Mouse (Mus musculus): ENCODE measurements around the gene Mapkbp1. TPM values are rescaled to one million over a fixed set of nuclear protein-coding genes. Genes with fewer than 3 reads are reported as not detected.
A peak's percentile ranks its signal among the peaks of the same experiment; 100 is the strongest.

The Mapkbp1 gene
- total and polyA plus RNA-seq, 2 experiments from 2014 or later: 1.1 to 18.7 TPM

DNA sequence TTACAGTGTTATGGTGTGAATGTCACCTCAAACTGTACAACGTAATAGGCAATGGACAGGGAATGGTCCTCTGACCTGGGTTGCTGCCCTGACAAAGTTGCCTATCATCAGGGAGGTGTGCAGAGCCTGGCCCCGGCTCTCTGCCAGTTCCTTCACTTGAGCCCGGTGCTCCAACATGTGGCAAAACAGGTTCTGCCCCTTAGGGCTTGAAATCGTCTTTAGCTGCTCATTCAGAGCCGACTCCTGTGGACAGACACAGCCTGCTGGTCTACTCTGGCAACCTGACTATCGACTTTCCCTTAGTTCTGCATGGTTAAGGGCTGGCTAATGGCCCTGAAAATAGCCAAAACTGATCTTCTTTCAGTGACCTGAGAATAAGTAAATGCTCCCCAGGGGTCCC lies 87.7 kb downstream of the Mapkbp1 start:
- ATAC-seq (ENCODE audit: insufficient read depth, low read depth) (no peak), DNase-seq (ENCODE audit: low spot score) (no peak)
- Histone ChIP-seq H3K4me1 (ENCODE audit: control insufficient read depth, insufficient read depth) (peaks cover 15% of the 10 kb centered on the region), H3K4me3 (ENCODE audit: low read depth, low read length) (no peak overlapping the region), H3K9me3 (replicated peaks; ENCODE audit: control insufficient read depth, low read length) (no peaks in the 10 kb centered on the region), H3K9ac (replicated peaks; ENCODE audit: low read depth, low read length) (no peak overlapping the region), H3K36me3 (replicated peaks; ENCODE audit: control insufficient read depth, insufficient read depth, low read length) (no peaks in the 10 kb centered on the region), H3K27ac (ENCODE audit: low read depth) (no peak overlapping the region), H3K4me2 (ENCODE audit: low read depth, low read length) (no peak overlapping the region), H3K27me3 (ENCODE audit: control insufficient read depth, insufficient read depth, low read length) (peaks cover 3% of the 10 kb centered on the region; the same call in 1 of the 2 replicates)
- 66% methylated on average over 6 of the region's 6 CpGs for WGBS
- TF ChIP-seq CTCF (IDR thresholded peaks at IDR 0.05; ENCODE audit: low read depth) (no peak), EP300 (IDR thresholded peaks at IDR 0.05; ENCODE audit: low read depth) (no peak)

DNA sequence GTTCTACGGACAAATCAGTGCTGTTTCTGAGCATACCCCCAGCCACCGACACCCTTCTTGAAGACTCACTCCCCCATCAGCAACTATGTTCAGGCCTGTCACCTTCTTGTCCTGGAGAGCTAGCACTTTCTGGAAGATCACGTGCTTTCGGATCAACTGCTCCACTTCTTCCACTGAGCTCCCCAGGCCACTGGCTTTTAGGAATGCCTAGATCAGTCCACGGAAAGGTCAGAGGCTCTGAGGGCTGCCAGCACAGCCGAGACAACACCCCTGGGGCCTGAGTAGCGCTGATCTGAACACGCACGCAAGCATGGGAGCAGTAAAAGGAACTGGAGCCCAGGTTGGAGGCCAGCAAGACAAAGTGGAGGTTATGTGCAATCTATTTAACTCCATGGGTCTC lies 88.2 kb downstream of the Mapkbp1 start:
- Histone ChIP-seq H3K27ac (ENCODE audit: low read depth) (no peak overlapping the region), H3K4me1 (ENCODE audit: control insufficient read depth, insufficient read depth) (peaks cover 10% of the 10 kb centered on the region), H3K27me3 (ENCODE audit: control insufficient read depth, insufficient read depth, low read length) (peaks cover 3% of the 10 kb centered on the region; the same call in 1 of the 2 replicates), H3K4me2 (ENCODE audit: low read depth, low read length) (no peak overlapping the region), H3K36me3 (replicated peaks; ENCODE audit: control insufficient read depth, insufficient read depth, low read length) (no peaks in the 10 kb centered on the region), H3K4me3 (ENCODE audit: low read depth, low read length) (no peak overlapping the region), H3K9me3 (replicated peaks; ENCODE audit: control insufficient read depth, low read length) (no peaks in the 10 kb centered on the region), H3K9ac (replicated peaks; ENCODE audit: low read depth, low read length) (no peak overlapping the region)
- TF ChIP-seq CTCF (IDR thresholded peaks at IDR 0.05; ENCODE audit: low read depth) (no peak), EP300 (IDR thresholded peaks at IDR 0.05; ENCODE audit: low read depth) (no peak)
- 71% methylated on average over 9 of the region's 9 CpGs for WGBS
- DNase-seq (ENCODE audit: low spot score): no peak
- no peak for ATAC-seq (ENCODE audit: insufficient read depth, low read depth)

DNA sequence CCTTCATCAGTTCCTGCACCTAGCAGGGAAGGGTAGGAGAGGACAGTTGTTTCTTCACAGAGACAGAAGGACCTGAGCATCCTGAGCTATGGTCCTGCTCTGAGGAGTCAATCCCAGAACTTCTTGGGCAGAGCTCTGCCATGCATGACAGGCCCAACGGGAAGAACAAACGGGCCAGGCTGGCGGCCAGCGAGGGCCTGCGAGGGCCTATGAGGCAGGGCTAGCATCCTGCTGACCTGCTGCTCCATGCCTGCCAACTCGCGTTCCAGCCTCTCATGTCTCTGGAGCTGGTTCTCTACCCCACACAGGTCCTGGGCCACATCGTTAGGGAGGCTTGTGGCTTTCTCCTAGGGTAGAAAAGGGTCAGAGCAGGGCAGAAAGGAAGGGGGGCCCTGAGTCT lies 89.7 kb downstream of the Mapkbp1 start:
- DNase-seq (ENCODE audit: low spot score) (no peak), ATAC-seq (ENCODE audit: insufficient read depth, low read depth) (no peak)
- no peak overlapping the region for H3K27ac ChIP-seq (ENCODE audit: low read depth)
- H3K4me2 ChIP-seq (ENCODE audit: low read depth, low read length): no peak overlapping the region
- H3K4me3 ChIP-seq (ENCODE audit: low read depth, low read length): no peak overlapping the region
- TF ChIP-seq EP300 (IDR thresholded peaks at IDR 0.05; ENCODE audit: low read depth): no peak
- TF ChIP-seq CTCF (IDR thresholded peaks at IDR 0.05; ENCODE audit: low read depth): no peak
- H3K27me3 ChIP-seq (ENCODE audit: control insufficient read depth, insufficient read depth, low read length): peaks cover 3% of the 10 kb centered on the region; the same call in 1 of the 2 replicates
- no peaks in the 10 kb centered on the region for H3K9me3 ChIP-seq (replicated peaks; ENCODE audit: control insufficient read depth, low read length)
- H3K9ac ChIP-seq (replicated peaks; ENCODE audit: low read depth, low read length): no peak overlapping the region
- no peaks in the 10 kb centered on the region; the same call in 1 of the 2 replicates for H3K4me1 ChIP-seq (ENCODE audit: control insufficient read depth, insufficient read depth)
- H3K36me3 ChIP-seq (replicated peaks; ENCODE audit: control insufficient read depth, insufficient read depth, low read length): no peaks in the 10 kb centered on the region
- WGBS: 81% methylated on average over 8 of the region's 8 CpGs

DNA sequence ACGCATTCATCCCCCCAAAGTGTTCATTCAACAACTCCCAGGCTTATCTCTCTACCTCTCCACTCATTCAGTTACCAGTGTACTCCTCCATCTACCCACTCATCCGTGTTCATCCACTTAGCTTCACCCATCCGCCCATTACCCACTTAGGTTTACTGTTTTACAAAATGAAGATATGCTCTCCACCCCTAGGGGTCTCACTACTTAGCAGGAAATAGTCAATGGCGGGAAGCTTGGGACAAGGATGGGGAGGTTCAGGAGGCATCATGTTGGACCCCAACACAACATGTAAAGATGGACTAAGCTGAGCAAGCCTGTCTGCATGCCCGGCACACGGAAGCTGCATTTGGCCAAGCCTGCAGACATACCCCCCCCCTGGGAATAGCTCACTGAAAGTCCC lies 92.1 kb downstream of the Mapkbp1 start:
- TF ChIP-seq EP300 (IDR thresholded peaks at IDR 0.05; ENCODE audit: low read depth) (no peak), CTCF (IDR thresholded peaks at IDR 0.05; ENCODE audit: low read depth) (peak; percentile 28)
- no peak overlapping the region for H3K4me2 ChIP-seq (ENCODE audit: low read depth, low read length)
- no peak overlapping the region for H3K27ac ChIP-seq (ENCODE audit: low read depth)
- H3K9ac ChIP-seq (replicated peaks; ENCODE audit: low read depth, low read length): no peak overlapping the region
- ATAC-seq (ENCODE audit: insufficient read depth, low read depth) (no peak), DNase-seq (ENCODE audit: low spot score) (no peak)
- 74% methylated on average over 6 of the region's 6 CpGs for WGBS
- no peaks in the 10 kb centered on the region for H3K36me3 ChIP-seq (replicated peaks; ENCODE audit: control insufficient read depth, insufficient read depth, low read length)
- H3K4me1 ChIP-seq (ENCODE audit: control insufficient read depth, insufficient read depth): no peaks in the 10 kb centered on the region; the same call in 1 of the 2 replicates
- no peak overlapping the region for H3K4me3 ChIP-seq (ENCODE audit: low read depth, low read length)
- H3K27me3 ChIP-seq (ENCODE audit: control insufficient read depth, insufficient read depth, low read length): peaks cover 3% of the 10 kb centered on the region; the same call in 1 of the 2 replicates
- no peaks in the 10 kb centered on the region for H3K9me3 ChIP-seq (replicated peaks; ENCODE audit: control insufficient read depth, low read length)

DNA sequence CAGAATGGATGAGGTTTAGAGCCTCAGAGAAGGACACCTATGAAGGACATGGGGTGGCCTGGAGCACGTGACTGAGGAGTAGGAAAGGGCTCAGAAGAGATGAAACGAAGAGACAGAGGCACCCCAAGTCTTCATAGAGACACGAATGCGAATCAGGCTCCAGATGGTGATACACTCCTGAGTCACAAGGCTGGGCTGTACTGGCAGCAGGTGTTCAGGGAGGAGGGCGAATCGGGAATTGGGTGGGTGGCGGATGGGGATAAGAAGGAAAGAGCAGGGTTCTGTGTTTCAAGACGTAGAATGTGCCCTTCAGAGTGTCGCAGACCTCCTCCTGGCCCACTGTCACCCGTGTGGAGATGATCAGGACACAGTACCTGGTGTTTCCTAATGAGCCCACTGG lies 92.7 kb downstream of the Mapkbp1 start:
- WGBS: 85% methylated on average over 10 of the region's 10 CpGs
- Histone ChIP-seq H3K4me3 (ENCODE audit: low read depth, low read length) (no peak overlapping the region), H3K9me3 (replicated peaks; ENCODE audit: control insufficient read depth, low read length) (no peaks in the 10 kb centered on the region), H3K36me3 (replicated peaks; ENCODE audit: control insufficient read depth, insufficient read depth, low read length) (no peaks in the 10 kb centered on the region), H3K4me1 (ENCODE audit: control insufficient read depth, insufficient read depth) (no peaks in the 10 kb centered on the region; the same call in 1 of the 2 replicates), H3K4me2 (ENCODE audit: low read depth, low read length) (no peak overlapping the region), H3K9ac (replicated peaks; ENCODE audit: low read depth, low read length) (no peak overlapping the region), H3K27me3 (ENCODE audit: control insufficient read depth, insufficient read depth, low read length) (peaks cover 3% of the 10 kb centered on the region; the same call in 1 of the 2 replicates), H3K27ac (ENCODE audit: low read depth) (no peak overlapping the region)
- DNase-seq (ENCODE audit: low spot score) (no peak), ATAC-seq (ENCODE audit: insufficient read depth, low read depth) (no peak)
- no peak for TF ChIP-seq CTCF (IDR thresholded peaks at IDR 0.05; ENCODE audit: low read depth)
- TF ChIP-seq EP300 (IDR thresholded peaks at IDR 0.05; ENCODE audit: low read depth): no peak

DNA sequence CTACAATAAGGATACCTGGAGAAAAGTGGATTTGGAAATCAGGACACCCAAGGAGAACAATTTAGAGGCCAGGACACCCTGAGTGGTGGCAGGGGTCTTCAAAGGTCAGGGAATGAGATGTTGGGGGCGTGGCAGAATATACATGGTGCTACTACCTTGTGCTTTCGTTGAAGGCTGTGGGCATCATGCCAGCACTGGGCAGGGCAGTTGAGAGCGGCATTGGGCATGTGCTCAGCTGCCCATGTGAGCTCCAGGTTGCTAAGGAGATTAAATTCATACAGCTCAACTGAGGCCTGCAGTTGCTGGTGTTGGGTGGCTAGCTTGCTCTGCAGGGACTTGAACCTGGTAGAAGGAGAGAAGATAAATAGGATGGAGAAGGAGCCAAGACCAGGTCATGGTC lies 93.7 kb downstream of the Mapkbp1 start:
- no peaks in the 10 kb centered on the region for H3K36me3 ChIP-seq (replicated peaks; ENCODE audit: control insufficient read depth, insufficient read depth, low read length)
- no peak overlapping the region for H3K4me2 ChIP-seq (ENCODE audit: low read depth, low read length)
- TF ChIP-seq CTCF (IDR thresholded peaks at IDR 0.05; ENCODE audit: low read depth): no peak
- TF ChIP-seq EP300 (IDR thresholded peaks at IDR 0.05; ENCODE audit: low read depth): no peak
- H3K9ac ChIP-seq (replicated peaks; ENCODE audit: low read depth, low read length): no peak overlapping the region
- H3K27ac ChIP-seq (ENCODE audit: low read depth): no peak overlapping the region
- no peaks in the 10 kb centered on the region; the same call in 1 of the 2 replicates for H3K4me1 ChIP-seq (ENCODE audit: control insufficient read depth, insufficient read depth)
- no peaks in the 10 kb centered on the region for H3K9me3 ChIP-seq (replicated peaks; ENCODE audit: control insufficient read depth, low read length)
- DNase-seq (ENCODE audit: low spot score): no peak
- 40% methylated on average over 3 of the region's 3 CpGs for WGBS
- ATAC-seq (ENCODE audit: insufficient read depth, low read depth): peak; percentile 21; the same call in 1 of the 2 replicates
- H3K27me3 ChIP-seq (ENCODE audit: control insufficient read depth, insufficient read depth, low read length): peaks cover 3% of the 10 kb centered on the region; the same call in 1 of the 2 replicates
- H3K4me3 ChIP-seq (ENCODE audit: low read depth, low read length): no peak overlapping the region
